Mouse (Mus musculus) liver, adult 2 months (tissue): ENCODE data around the gene Osbpl10.

ENCODE experiments used
- CTCF ChIP-seq: fragments of 200-500 bp; IDR thresholded peaks from 2 replicates; pipeline ENCODE4 v1.5.1; 2011; ENCODE audit warnings: low read depth, low read length, control low read depth
- POLR2A ChIP-seq: fragments of 200-500 bp; IDR thresholded peaks from 2 replicates; pipeline ENCODE4 v1.6.1; 2011; ENCODE audit warnings: low read length, control low read depth; ENCODE audit not compliant: insufficient read depth; ENCODE audit errors: extremely low read depth

GRCm38 (mm10) chr9:114988610-114989327, 10.4 kb downstream of the Osbpl10 start:
- TF ChIP-seq CTCF: no peak
- TF ChIP-seq POLR2A: no peak
